Mouse (Mus musculus) inflammation-experienced regulatory T-cells, adult 6 months (primary cell): ENCODE data around the gene Gpr183. TPM values are rescaled to one million over a fixed set of nuclear protein-coding genes. Genes with fewer than 3 reads are reported as not detected.
A peak's percentile ranks its signal among the peaks of the same experiment; 100 is the strongest.

Experiments
- ATAC-seq: one replicate; pipeline ENCODE4 v1.8.0; 2017
- polyA plus RNA-seq, 3 experiments: library from polyadenylated mRNA; unstranded; fragments of 100-300 nt; shearing (Covaris generic); gene quantifications; one replicate each; pipeline ENCODE4 v1.2.1; 2017

Gene Gpr183
- polyA plus RNA-seq, 3 experiments from 2014 or later, result 108 to 142 (median 140) TPM

- no peak for ATAC-seq
Observed at GRCm38 (mm10) chr14:121987691-121988090, 22.7 kb upstream of the Gpr183 start.

- ATAC-seq, result no peak
Observed at GRCm38 (mm10) chr14:121987287-121987686, 22.3 kb upstream of the Gpr183 start.

DNA sequence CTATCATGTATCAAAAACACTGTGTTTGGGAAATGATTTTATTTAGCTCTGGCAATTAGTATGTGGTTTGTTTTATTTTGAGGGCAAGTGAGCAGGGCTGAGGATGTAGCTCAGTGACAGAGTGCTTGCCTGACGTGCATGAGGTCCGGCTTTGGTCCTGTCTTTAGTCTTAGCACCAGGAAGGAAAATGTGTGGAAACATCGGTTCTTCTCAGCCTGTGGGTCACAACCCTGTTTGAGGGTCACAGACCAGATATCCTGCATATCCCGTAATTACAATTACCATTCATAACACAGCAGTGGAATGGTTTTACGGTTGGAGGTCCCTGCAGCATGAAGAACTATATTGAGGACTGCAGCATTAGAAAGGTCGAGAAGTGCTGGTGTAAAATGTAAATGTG is 21.0 kb upstream of the Gpr183 start:
- no peak for ATAC-seq

GRCm38 (mm10) chr14:121985477-121985876 is 20.5 kb upstream of the Gpr183 start:
- no peak for ATAC-seq

DNA sequence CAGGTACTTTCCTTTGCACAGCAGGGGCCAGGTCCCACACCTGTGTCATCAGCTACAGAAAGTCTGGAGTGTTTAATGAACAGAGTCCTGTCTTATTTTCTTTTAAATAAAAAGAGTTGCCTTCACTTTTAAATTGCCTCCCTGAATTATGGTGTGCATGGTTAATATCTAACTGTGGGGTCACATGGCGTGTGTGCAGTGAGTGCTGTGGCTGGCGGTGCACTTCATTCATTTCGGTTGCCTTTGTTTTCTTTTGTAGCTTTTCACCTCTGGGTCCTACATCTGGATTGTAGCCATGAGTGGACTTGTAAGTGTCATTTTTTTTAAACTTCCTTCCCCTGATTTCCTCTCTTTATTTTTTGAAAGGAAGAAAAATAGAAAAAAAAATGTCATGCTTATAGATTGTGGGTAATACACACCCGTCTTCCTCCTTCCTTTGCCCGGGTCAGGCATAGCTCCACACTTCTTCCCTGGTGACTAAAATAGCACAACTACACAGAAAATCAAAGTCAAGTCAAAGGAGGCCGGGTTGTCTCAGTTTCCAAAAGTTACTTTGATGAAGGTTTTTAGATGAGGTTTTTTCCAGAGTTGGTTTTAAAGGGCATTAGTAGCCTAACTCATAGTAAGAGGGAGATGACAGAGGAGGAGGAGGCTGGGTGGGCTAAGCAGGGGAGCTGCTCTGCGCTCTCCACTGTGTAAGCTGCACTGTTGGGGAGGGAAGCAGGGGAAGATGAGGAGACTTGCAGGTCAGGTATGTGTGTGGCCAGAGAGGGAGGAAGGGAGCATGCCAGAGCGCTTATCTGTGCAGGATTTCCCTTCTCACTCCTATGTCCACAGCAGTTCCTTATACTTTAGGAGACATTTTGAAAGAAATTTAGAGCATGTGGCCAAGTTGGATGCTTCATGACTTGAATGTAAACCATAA is 18.3 kb upstream of the Gpr183 start:
- no peak for ATAC-seq

DNA sequence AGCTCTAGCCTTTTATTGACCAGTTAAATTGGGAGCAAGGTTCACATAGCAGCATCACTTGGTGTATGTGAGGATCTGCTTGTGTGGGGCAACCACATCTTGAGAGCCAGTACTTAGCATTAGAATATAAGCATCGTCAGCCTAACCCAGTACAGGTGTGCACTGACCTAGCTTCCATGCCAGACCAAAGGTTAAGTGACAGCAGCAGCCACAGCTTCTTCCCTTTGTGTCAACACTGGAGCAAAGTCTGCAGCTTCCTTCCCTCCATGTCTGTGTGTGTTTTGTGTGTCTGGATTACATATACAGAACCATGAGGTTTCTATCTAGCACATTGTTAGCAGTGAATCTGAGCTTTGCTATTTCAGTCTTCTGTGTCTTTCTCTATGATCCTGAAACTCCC is 16.5 kb upstream of the Gpr183 start:
- ATAC-seq, result no peak

- no peak for ATAC-seq
Observed at GRCm38 (mm10) chr14:121973114-121973513, 8.1 kb upstream of the Gpr183 start.

DNA sequence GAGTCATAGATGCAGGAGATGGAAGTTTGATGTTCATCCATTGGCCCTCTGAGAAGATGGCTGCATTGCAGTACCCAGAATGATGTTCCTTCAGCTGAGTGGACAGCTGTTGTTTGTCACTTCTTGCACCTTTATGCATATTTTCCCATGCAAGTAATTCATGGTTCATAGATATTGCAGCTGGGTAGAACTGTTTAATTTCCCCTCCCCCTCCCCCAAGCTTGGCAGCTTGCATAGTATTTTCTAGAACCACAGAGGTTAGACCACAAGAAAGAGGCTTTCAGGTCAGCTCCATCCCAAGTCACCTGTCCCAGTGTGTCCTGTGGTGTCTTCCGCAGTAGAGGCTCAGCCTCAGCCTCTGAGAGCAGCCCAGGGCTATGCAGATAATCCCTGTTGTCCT is 5.4 kb upstream of the Gpr183 start:
- ATAC-seq, result no peak

DNA sequence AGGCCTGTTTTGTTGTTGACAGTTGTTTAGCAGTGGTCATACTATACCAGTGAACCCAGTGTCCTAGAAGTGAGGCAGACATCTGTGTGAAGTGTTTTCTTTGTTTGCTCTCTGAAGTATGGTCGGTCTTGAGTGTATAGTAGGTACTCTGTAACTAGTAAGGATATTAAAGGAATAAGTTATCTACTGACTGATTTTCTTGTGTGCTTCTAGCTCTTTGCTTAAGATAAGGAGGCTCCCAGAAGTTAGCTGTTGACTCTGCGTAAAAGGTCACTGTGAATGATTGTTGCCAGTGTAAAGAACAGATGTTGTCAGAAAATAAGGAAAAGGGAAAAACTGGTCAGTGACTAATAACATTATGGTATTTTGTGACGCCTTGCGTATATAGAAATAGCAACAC is 2.1 kb upstream of the Gpr183 start:
- no peak for ATAC-seq

GRCm38 (mm10) chr14:121965461-121965860 is 466 bp upstream of the Gpr183 start:
- no peak for ATAC-seq

GRCm38 (mm10) chr14:121963942-121964335 is 1.1 kb downstream of the Gpr183 start:
- no peak for ATAC-seq

- ATAC-seq, result peak; percentile 23
Observed at GRCm38 (mm10) chr14:121963251-121963941, 1.6 kb downstream of the Gpr183 start.

- no peak for ATAC-seq
Observed at GRCm38 (mm10) chr14:121962128-121962890, 2.7 kb downstream of the Gpr183 start.

DNA sequence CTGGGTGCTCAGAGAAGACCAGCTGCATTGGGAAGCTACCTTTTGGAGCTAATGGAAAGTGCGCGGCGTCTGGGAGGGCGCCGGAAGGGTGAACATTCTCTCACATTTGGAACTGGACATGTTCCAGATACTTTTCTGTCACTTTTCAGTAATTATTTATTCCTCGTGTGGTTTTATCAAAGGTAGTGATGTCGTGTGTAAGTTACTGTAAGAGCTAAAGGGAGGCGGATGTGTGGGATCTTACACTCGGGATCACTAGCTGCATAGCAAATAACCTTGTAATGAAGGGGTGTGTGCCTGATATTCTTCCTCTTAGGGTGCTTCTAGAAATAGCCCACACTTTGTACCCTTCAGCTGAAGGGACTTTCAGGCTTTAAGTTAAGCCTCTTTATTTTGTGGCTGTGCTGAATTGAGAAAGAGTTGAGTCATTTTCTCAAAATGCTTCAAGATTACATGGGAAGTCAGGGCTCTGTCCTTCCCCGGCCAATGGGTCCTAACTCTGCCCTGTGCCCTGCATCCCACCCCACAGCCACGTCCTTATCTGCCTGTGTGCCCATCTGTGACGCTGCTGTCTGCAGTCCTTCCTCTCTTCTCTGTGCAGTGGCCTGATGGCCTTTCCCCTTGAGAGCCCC is 3.4 kb downstream of the Gpr183 start:
- peak; percentile 12 for ATAC-seq

DNA sequence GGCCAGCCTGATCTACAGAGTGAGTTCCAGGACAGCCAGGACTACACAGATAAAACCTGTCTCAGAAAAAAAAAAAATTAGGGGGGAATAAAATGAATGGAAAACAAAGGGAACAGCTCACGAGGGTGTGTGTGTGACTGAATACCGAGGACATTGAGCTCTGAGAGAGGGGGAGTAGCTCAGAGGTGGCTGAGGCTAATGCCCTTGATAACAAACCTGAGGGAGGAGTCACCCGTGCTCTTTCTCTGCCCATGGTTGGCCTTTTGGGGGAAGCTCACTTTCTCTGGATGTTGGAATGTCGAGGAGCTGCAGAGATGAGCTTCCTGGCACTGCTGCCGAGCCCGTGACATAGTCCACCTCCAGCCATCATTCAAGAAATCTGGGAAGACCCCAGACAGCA is 4.0 kb downstream of the Gpr183 start:
- ATAC-seq, result no peak

- ATAC-seq, result no peak
Observed at GRCm38 (mm10) chr14:121960531-121960930, 4.5 kb downstream of the Gpr183 start.

DNA sequence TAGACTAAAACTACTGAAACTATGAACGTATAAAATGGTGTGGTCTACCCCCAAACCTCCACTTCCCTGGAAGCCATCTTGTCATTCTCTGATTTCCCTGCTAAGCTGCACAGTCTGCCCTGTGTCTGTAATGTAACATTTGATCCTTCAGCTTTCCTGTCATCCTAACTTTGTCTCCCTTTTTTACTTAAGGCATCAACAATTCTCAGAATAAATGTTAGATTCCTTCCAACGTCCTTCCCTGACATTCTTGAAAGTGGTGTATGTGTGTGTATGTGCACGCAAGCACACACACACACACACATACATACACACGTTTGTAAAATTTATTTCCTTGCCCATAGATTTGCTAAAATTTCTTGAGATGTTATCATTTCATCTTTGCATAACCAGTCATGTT is 5.0 kb downstream of the Gpr183 start:
- ATAC-seq, result no peak

DNA sequence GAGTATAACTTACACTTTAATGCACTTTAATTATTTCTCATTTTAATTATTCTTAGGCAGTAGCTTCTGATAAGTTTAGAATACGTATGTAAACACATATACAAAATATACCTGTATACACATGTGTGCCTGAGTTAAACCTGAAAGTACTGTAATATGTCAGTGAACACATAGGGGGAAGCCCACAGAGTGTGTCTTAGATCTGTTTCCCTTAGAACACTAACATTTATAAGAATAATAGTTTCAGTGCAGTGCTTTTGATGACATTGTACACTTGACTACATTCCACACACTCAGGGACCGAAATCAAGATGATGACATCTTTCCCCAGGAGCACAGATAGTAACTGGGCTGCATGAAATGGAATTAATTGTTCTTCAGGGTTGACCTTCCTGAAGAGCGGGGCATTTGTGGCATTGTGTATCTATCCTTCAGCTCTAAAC is 5.4 kb downstream of the Gpr183 start:
- no peak for ATAC-seq

- ATAC-seq, result no peak
Observed at GRCm38 (mm10) chr14:121958751-121959537, 6.1 kb downstream of the Gpr183 start.

DNA sequence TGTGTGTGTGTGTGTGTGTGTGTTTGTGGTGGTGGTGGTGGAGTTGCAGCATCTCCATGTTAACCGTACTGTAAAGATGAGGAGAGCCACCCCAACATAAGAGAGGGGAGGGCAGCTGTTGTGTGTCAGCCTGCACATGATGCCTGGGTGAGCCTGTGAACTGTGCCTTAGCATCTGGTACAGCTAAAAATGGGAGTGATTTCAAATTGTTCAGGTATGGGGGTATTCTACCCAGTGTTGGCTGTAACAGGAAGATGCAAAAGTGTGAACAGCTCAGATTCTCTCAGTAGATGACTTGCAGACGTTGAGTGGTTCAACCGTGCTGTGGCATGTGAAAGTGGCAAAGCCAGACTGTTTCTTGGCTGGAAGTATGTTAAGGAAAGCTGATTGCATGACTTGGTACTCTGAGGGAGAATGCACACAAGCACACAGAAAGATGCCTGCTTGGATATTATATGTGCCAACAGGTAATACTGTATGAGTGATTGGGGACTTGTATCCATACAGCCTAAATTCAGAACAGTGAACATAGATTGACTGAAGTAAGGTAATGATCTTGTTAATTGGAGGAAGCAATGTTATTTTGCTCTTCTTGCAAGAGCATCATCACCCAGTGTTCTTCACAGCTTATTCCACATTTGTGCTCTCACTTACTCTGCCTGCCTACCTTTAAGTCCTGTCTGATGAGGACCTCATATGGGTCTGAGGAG is 6.8 kb downstream of the Gpr183 start:
- no peak for ATAC-seq
